Mouse (Mus musculus): ENCODE measurements around the gene Galnt17.

Galnt17 gene

GRCm38 (mm10) chr5:131134809-131135208 is 173.5 kb downstream of the Galnt17 start:
- no peak for DNase-seq (ENCODE audit: low read depth, low spot score)

- no peak for DNase-seq (ENCODE audit: low read depth, low spot score)
Observed at GRCm38 (mm10) chr5:131120296-131120840, 187.9 kb downstream of the Galnt17 start.

GRCm38 (mm10) chr5:131119896-131120295 is 188.4 kb downstream of the Galnt17 start:
- DNase-seq (ENCODE audit: low read depth, low spot score): no peak

- no peak for DNase-seq (ENCODE audit: low read depth, low spot score)
Observed at GRCm38 (mm10) chr5:131117391-131118040, 190.8 kb downstream of the Galnt17 start.

GRCm38 (mm10) chr5:131113850-131114470 is 194.3 kb downstream of the Galnt17 start:
- no peak for DNase-seq (ENCODE audit: low read depth, low spot score)

GRCm38 (mm10) chr5:131107188-131107587 is 201.1 kb downstream of the Galnt17 start:
- DNase-seq (ENCODE audit: low read depth, low spot score): peak; percentile 65

- DNase-seq (ENCODE audit: low read depth, low spot score): no peak
Observed at GRCm38 (mm10) chr5:131096824-131097223, 211.5 kb downstream of the Galnt17 start.

- peak; percentile 51 for DNase-seq (ENCODE audit: low read depth, low spot score)
Observed at GRCm38 (mm10) chr5:131095635-131096034, 212.7 kb downstream of the Galnt17 start.

- peak; percentile 85 for DNase-seq (ENCODE audit: low read depth, low spot score)
Observed at GRCm38 (mm10) chr5:131094771-131095170, 213.5 kb downstream of the Galnt17 start.

- no peak for DNase-seq (ENCODE audit: low read depth, low spot score)
Observed at GRCm38 (mm10) chr5:131094138-131094537, 214.2 kb downstream of the Galnt17 start.

- DNase-seq (ENCODE audit: low read depth, low spot score): no peak
Observed at GRCm38 (mm10) chr5:131089876-131090275, 218.4 kb downstream of the Galnt17 start.

- no peak for DNase-seq (ENCODE audit: low read depth, low spot score)
Observed at GRCm38 (mm10) chr5:131088866-131089265, 219.4 kb downstream of the Galnt17 start.

- DNase-seq (ENCODE audit: low read depth, low spot score): peak; percentile 37
Observed at GRCm38 (mm10) chr5:131083072-131083657, 225.1 kb downstream of the Galnt17 start.

GRCm38 (mm10) chr5:131077682-131078081 is 230.6 kb downstream of the Galnt17 start:
- DNase-seq (ENCODE audit: low read depth, low spot score): peak; percentile 54

GRCm38 (mm10) chr5:131075795-131076194 is 232.5 kb downstream of the Galnt17 start:
- DNase-seq (ENCODE audit: low read depth, low spot score): peak; percentile 45

GRCm38 (mm10) chr5:131074295-131074694 is 234.0 kb downstream of the Galnt17 start:
- no peak for DNase-seq (ENCODE audit: low read depth, low spot score)

- DNase-seq (ENCODE audit: low read depth, low spot score): no peak
Observed at GRCm38 (mm10) chr5:131065174-131065573, 243.1 kb downstream of the Galnt17 start.

- DNase-seq (ENCODE audit: low read depth, low spot score): peak; percentile 65
Observed at GRCm38 (mm10) chr5:131048505-131048904, 259.8 kb downstream of the Galnt17 start.

- DNase-seq (ENCODE audit: low read depth, low spot score): no peak
Observed at GRCm38 (mm10) chr5:131043130-131043529, 265.2 kb downstream of the Galnt17 start.

- no peak for DNase-seq (ENCODE audit: low read depth, low spot score)
Observed at GRCm38 (mm10) chr5:131040441-131040840, 267.9 kb downstream of the Galnt17 start.

- DNase-seq (ENCODE audit: low read depth, low spot score): no peak
Observed at GRCm38 (mm10) chr5:131039611-131040313, 268.5 kb downstream of the Galnt17 start.

GRCm38 (mm10) chr5:131024506-131024905 is 283.8 kb downstream of the Galnt17 start:
- no peak for DNase-seq (ENCODE audit: low read depth, low spot score)

All from ZHBTc4 (cell line).